Mouse (Mus musculus) Patski (cell line): ENCODE results near the gene Srp54c. TPM values are rescaled to one million over a fixed set of nuclear protein-coding genes. Genes with fewer than 3 reads are reported as not detected.
"Not testable (repeated sequence)": the region's sequence is repeated elsewhere in the genome, so short reads cannot be mapped to it uniquely, and the experiment has no call there.

ENCODE experiments used
- ATAC-seq: fragments of 100-300 bp; one replicate; pipeline ENCODE4 v1.8.0; 2021
- CTCF ChIA-PET: fragments of 350-600 bp; sonication (Branson Sonifier 250); formaldehyde crosslinking; loops from one replicate; lab custom pipeline; 2022; ENCODE audit warnings: inconsistent platforms; lab: Charles Lee
- POLR2A ChIA-PET: fragments of 350-600 bp; sonication (Branson Sonifier 250); formaldehyde crosslinking; loops from one replicate; lab custom pipeline; 2022; ENCODE audit warnings: antibody characterized with exemption, inconsistent platforms; lab: Charles Lee
- DNase-seq: peaks from one replicate; pipeline ENCODE4 v3.0.0-alpha.2; 2011; ENCODE audit warnings: low read depth, low spot score
- H3K27me3 ChIP-seq: fragments of 371-371 bp; one replicate; pipeline ENCODE4 v1.5.1; 2021
- CTCF ChIP-seq: fragments of 100-300 bp; IDR thresholded peaks from one replicate; pipeline ENCODE4 v1.5.1; 2021
- in situ Hi-C: fragments of 300-500 bp; cut with MboI; formaldehyde crosslinking; loops from 3 replicates; pipeline ENCODE4 v1.11.1; 2018; ENCODE audit warnings: low pct_unique_long_range_greater_than_20kb, mixed read lengths
- polyA plus RNA-seq: library from polyadenylated mRNA; unstranded; gene quantifications from one replicate; pipeline ENCODE4 v1.2.3, GENCODE M21; 2021

Gene Srp54c
- 45.6 TPM for polyA plus RNA-seq

DNA sequence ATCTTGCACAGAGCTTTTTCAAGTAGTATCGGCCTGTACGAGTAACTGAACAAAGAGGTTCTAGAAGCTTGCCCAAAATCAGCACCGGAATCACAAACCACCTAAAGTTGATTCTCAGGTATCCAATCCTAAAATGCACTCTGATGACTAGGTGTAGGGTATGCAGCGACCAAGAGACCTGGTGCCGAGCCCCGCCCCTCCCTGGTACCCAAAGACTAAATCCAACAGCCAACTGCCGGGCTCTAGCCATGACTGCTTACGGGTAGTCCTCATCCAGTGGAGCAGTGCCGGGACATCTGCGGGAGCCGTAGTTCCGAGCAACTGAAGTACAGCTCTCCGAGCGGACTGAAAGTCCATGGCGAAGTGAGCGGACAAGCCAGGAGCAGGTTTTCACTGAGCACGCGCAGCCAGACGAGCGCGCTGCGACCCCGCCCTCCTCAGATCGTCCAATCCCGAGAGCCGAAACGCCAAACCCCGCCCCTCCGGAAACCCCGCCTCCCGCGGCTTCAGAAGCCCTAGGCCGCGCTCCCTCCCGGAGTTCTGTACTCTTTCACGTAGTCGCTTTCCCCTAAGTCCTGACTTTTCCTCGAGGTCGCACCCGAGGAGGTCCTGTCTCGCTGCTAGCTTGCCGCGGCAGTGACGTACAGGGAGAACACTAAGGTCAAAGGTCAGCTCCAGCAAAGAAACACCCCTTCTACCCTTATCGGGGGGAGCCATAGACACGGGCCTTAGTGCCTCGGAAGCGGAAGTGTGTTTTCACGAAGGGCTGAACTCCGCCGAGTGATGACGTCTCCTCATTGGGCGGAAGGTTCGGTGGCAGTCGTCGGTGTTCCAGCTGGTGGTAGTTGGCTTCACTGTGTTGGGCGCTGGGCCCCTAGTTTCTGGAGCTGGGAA is at the start of gene Srp54c:
Gene Srp54c (plus strand): TSS at position 543 of the 894 bp plus-strand sequence.
- CTCF ChIA-PET, in situ Hi-C loops: not testable (repeated sequence)

DNA sequence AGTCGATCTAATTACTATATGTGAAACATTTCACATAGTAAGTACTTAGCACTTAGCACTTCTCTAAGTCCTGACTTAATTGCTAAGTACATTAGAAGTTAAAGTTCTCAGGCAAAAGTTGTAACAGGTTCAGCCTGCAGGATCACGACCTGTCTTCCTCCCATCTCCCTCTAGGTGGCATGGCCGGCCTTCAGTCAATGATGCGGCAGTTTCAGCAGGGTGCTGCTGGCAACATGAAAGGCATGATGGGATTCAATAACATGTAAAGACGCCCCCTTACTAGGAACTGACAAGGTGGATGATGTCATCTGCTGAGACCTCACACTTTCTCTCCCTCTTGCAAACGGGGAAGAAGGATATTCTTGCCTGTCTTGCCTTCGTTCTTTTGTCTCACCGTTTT is 42.3 kb upstream of the Srp54c start:
- CTCF ChIA-PET, in situ Hi-C loops, H3K27me3 ChIP-seq, ATAC-seq, POLR2A ChIA-PET, DNase-seq: not testable (repeated sequence)

More for the DNA sequence above, at the start of gene Srp54c:
- POLR2A ChIA-PET, H3K27me3 ChIP-seq, DNase-seq: not testable (repeated sequence)
- ATAC-seq, result peak; percentile 90

DNA sequence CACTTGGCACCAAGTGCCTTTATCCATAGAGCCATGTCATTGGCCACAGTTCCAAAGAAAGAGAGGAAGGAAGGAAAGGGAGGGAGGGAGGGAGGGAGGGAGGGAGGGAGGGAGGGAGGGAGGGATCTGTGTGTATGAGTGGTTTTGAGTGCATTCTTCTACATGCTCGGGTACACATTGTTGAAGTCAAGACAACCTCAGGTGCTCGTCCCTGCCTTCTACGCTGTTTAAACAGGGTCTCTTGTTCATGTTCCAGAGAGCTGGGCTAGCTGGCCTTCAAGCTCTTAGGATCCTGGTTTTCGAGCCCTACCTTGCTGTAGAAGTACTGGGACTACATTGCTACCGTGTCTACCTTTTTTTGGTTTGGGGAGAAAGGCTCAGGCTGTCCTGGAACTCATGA is 40.8 kb upstream of the Srp54c start:
- POLR2A ChIA-PET, H3K27me3 ChIP-seq, CTCF ChIA-PET, DNase-seq, in situ Hi-C loops, ATAC-seq: not testable (repeated sequence)

- H3K27me3 ChIP-seq, DNase-seq, in situ Hi-C loops, CTCF ChIA-PET, POLR2A ChIA-PET: not testable (repeated sequence)
- ATAC-seq, result peak; percentile 90
Measured at GRCm38 (mm10) chr12:55199306-55199705, 30.7 kb upstream of the Srp54c start, which contains the start of gene 1700047I17Rik2. Gene 1700047I17Rik2 (plus strand): TSS chr12:55199592.

GRCm38 (mm10) chr12:55199799-55200198 is 30.2 kb upstream of the Srp54c start:
- ATAC-seq, result peak; percentile 21
- in situ Hi-C loops, DNase-seq, POLR2A ChIA-PET, H3K27me3 ChIP-seq, CTCF ChIA-PET: not testable (repeated sequence)

DNA sequence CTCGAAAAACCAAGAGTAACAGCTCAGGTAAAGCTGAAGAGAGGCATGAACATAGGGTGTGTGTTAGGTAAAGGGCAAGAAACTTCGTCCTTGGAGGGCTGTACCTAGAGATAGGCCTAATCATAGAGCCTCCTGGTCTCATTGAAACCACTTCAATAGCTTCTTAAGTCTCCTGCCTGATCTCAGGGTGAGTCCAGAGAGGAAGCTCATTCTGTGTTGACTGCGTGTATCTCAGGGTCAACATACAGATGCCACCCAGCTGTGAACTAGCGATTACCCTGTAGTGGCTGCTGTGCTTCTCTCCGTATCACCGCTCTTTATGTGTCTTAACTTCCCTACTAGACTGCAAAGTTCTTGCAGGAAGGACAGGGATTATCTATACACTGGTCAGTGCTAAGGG is 17.0 kb upstream of the Srp54c start:
- CTCF ChIA-PET, H3K27me3 ChIP-seq, ATAC-seq, POLR2A ChIA-PET, in situ Hi-C loops, DNase-seq: not testable (repeated sequence)

DNA sequence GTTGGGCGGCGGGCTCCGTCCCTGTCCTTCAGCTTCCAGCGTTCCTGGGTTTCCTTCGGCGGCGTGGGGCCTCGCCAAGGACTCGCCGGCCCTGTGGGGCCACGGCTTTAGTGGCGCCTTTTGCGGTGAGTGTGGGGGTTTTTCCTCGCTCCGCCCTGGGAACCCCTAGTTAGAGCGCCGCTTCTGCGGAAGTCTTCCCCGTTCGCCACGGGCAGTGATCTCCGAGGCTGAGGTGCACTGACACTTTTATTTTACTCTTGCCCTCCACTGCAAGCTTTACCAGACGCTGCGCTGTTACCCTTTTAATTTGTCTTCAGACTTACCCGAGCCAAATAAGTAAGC is 523 bp downstream of the Srp54c start:
- in situ Hi-C loops, CTCF ChIA-PET, POLR2A ChIA-PET, ATAC-seq, H3K27me3 ChIP-seq, DNase-seq: not testable (repeated sequence)

DNA sequence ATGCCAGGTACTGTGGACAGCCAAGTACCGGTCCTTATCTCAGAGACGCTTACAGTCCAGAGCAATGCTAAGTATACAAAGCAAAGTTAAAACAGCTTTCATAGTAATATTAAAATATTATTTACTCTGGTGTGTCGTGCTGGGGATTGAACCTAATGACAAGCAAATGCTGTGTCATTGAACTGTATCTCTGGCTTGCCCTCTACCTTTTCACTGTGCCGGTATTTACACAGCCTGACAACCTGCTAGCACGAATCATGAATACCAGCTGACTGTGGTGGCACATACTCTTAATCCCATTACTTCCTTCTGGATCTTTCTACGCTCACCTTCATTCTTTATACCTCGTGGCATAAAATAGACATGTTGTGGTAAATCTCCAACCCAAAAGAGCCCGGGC is 12.3 kb downstream of the Srp54c start:
- H3K27me3 ChIP-seq, DNase-seq, ATAC-seq, in situ Hi-C loops, CTCF ChIA-PET, POLR2A ChIA-PET: not testable (repeated sequence)

DNA sequence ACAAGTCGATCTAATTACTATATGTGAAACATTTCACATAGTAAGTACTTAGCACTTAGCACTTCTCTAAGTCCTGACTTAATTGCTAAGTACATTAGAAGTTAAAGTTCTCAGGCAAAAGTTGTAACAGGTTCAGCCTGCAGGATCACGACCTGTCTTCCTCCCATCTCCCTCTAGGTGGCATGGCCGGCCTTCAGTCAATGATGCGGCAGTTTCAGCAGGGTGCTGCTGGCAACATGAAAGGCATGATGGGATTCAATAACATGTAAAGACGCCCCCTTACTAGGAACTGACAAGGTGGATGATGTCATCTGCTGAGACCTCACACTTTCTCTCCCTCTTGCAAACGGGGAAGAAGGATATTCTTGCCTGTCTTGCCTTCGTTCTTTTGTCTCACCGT is 32.0 kb downstream of the Srp54c start:
- CTCF ChIA-PET, H3K27me3 ChIP-seq, DNase-seq, ATAC-seq, POLR2A ChIA-PET, in situ Hi-C loops: not testable (repeated sequence)

- H3K27me3 ChIP-seq, ATAC-seq, DNase-seq, POLR2A ChIA-PET, CTCF ChIA-PET, in situ Hi-C loops: not testable (repeated sequence)
Measured at GRCm38 (mm10) chr12:55263385-55263784, 33.4 kb downstream of the Srp54c start.

- peak; percentile 6 for DNase-seq
- TF ChIP-seq CTCF, result no peak
- CTCF ChIA-PET, result no interaction called here
- POLR2A ChIA-PET, result no interaction called here
- ATAC-seq, result no peak
- H3K27me3 ChIP-seq, result no peaks in the 10 kb centered on the region
- in situ Hi-C loops, result no loop called here
Measured at GRCm38 (mm10) chr12:55272243-55272642, 42.3 kb downstream of the Srp54c start.

GRCm38 (mm10) chr12:55277583-55277982 is 47.6 kb downstream of the Srp54c start:
- DNase-seq, H3K27me3 ChIP-seq, in situ Hi-C loops, ATAC-seq, POLR2A ChIA-PET, CTCF ChIA-PET: not testable (repeated sequence)
